Mouse (Mus musculus) hindbrain, postnatal 0 days (tissue): Measurements from ENCODE around the gene Batf2. TPM values are rescaled to one million over a fixed set of nuclear protein-coding genes. Genes with fewer than 3 reads are reported as not detected.

Experiments used
- ATAC-seq: fragments of 200-750 bp; cut with Nextera tagmentation; 2 replicates; pipeline ENCODE4 v1.8.0; 2017; ENCODE audit warnings: mild to moderate bottlenecking, moderate TSS enrichment, moderate library complexity
- DNase-seq: peaks from one replicate; pipeline ENCODE4 v3.0.0-alpha.2; 2015; ENCODE audit warnings: low spot score
- H3K27ac ChIP-seq: fragments of 300-500 bp; sonication (generic); 2 replicates; pipeline ENCODE4 v1.5.1; 2014; ENCODE audit warnings: mild to moderate bottlenecking
- H3K27me3 ChIP-seq: fragments of 300-500 bp; sonication (generic); 2 replicates; pipeline ENCODE4 v1.6.1; 2014; ENCODE audit warnings: low read length, mixed read lengths; ENCODE audit not compliant: insufficient read depth
- H3K36me3 ChIP-seq: fragments of 300-500 bp; sonication (generic); 2 replicates; pipeline ENCODE4 v1.6.1; 2014; ENCODE audit warnings: low read length, mixed read lengths; ENCODE audit not compliant: insufficient read depth
- H3K4me1 ChIP-seq: fragments of 300-500 bp; sonication (generic); 2 replicates; pipeline ENCODE4 v1.6.1; 2014; ENCODE audit warnings: antibody characterized with exemption, low read length, mixed read lengths; ENCODE audit not compliant: insufficient read depth
- H3K4me2 ChIP-seq: fragments of 300-500 bp; sonication (generic); 2 replicates; pipeline ENCODE4 v1.6.1; 2014; ENCODE audit warnings: low read depth, mild to moderate bottlenecking, low read length, moderate library complexity, mixed read lengths
- H3K4me3 ChIP-seq: fragments of 300-500 bp; sonication (generic); 2 replicates; pipeline ENCODE4 v1.5.1; 2014; ENCODE audit warnings: low read length
- H3K9ac ChIP-seq: fragments of 300-500 bp; sonication (generic); replicated peaks from 2 replicates; pipeline ENCODE4 v1.6.1; 2014; ENCODE audit warnings: mild to moderate bottlenecking, low read length, moderate library complexity, mixed read lengths
- H3K9me3 ChIP-seq: fragments of 300-500 bp; sonication (generic); 2 replicates; pipeline ENCODE4 v1.6.1; 2016; ENCODE audit warnings: low read length, mixed read lengths
- CTCF ChIP-seq: IDR thresholded peaks from 2 replicates; pipeline ENCODE4 v1.5.1; 2016; ENCODE audit warnings: antibody characterized with exemption, control low read depth, low read depth
- WGBS: fragments of 180-500 bp; shearing (Covaris S2); extraction: QIAGEN DNeasy Blood & Tissue Kit; methylation state at CpG from one replicate; pipeline ENCODE4 v1.1.7; 2014; 5-methylcytosine and 5-hydroxymethylcytosine counted together
- polyA plus RNA-seq: library from polyadenylated mRNA; unstranded; fragments of >200 nt; fragmentation: Nextera tagmentation; extraction: Ambion mirVana; gene quantifications from 2 replicates; pipeline ENCODE4 v1.2.1, GENCODE M21; 2015
- total RNA-seq: library from RNA; depleted of rRNA; stranded (reverse); fragments of >200 nt; gene quantifications from 2 replicates; pipeline ENCODE4 v1.2.3, GENCODE M21; 2014

Gene Batf2
- total and polyA plus RNA-seq, 2 experiments from 2014 or later, result 0.21 TPM; not detected in 1

DNA sequence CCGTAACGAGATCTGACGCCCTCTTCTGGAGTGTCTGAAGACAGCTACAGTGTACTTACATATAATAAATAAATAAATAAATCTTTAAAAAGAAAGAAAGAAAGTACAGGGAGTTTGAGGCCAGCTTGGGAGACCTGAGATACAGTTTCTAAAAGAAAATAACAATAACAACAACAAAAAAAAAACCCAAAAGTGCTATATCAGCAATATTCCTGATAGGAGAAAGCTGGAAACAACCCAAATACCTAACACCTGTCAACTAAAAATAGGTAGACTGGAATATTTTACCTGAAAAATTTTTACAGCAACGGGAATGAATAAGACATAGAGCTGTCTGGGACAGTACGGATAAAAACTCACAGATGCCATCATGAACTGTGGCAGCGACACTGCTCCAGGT is 38.0 kb downstream of the Batf2 start:
- WGBS, result 76% methylated on average over 6 of the region's 6 CpGs
- no peak overlapping the region for H3K9ac ChIP-seq
- H3K4me3 ChIP-seq, result no peak overlapping the region
- TF ChIP-seq CTCF, result no peak
- no peaks in the 10 kb centered on the region for H3K27me3 ChIP-seq
- ATAC-seq (no peak), DNase-seq (no peak)
- no peak overlapping the region for H3K4me2 ChIP-seq
- no peak overlapping the region for H3K27ac ChIP-seq
- H3K9me3 ChIP-seq, result no peaks in the 10 kb centered on the region
- H3K4me1 ChIP-seq, result no peaks in the 10 kb centered on the region
- no peaks in the 10 kb centered on the region for H3K36me3 ChIP-seq

DNA sequence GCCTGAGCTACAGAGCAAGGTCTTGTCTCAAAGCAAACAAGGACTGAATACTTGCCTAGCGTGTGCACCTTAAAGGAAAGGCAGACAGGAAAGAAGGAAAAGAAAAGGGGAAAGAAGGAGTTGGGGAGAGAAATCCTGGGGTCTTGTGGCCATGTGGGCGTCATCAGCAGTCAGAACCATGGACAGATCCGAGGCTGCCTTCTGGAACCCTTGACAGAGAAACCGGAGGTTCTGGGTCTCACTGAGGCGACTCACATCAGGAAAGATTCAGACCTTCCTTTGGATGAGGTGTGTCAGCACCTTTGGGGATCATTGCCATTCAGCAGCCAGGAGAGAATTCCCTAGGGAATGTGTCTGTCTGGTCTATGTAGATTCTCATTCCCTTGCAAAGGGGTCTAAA is 40.8 kb downstream of the Batf2 start:
- no peak for TF ChIP-seq CTCF
- Histone ChIP-seq H3K4me2 (no peak overlapping the region), H3K27ac (no peak overlapping the region), H3K4me1 (no peaks in the 10 kb centered on the region), H3K9me3 (no peaks in the 10 kb centered on the region), H3K27me3 (no peaks in the 10 kb centered on the region), H3K4me3 (no peak overlapping the region), H3K36me3 (no peaks in the 10 kb centered on the region), H3K9ac (no peak overlapping the region)
- 33% methylated on average over 5 of the region's 5 CpGs for WGBS
- DNase-seq, result no peak
- ATAC-seq, result no peak

DNA sequence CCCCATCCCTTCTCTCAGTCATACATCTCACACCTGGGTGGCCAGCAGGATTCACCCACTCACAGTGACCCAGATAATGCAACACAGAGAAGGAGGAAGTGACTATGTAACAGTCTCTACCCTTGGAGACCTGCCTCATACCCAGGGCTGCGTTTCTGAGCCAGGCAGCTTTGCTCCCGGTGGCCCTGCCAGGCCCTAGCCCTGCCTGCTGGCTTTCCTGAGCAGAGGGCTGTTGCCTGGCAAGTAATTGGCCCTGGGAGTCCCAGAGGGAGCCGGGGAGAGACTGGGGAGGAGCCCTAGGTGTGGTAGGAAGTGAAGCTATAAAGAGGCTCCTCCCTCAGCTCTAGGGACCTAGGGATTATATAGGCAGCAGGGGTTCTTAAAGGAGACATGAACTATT is 41.8 kb downstream of the Batf2 start:
- Histone ChIP-seq H3K4me3 (no peak overlapping the region), H3K4me1 (no peaks in the 10 kb centered on the region), H3K4me2 (no peak overlapping the region), H3K27ac (no peak overlapping the region), H3K27me3 (no peaks in the 10 kb centered on the region), H3K9ac (no peak overlapping the region), H3K9me3 (no peaks in the 10 kb centered on the region), H3K36me3 (no peaks in the 10 kb centered on the region)
- 28% methylated on average over 3 of the region's 3 CpGs for WGBS
- ATAC-seq, result no peak
- TF ChIP-seq CTCF, result no peak
- DNase-seq, result no peak

DNA sequence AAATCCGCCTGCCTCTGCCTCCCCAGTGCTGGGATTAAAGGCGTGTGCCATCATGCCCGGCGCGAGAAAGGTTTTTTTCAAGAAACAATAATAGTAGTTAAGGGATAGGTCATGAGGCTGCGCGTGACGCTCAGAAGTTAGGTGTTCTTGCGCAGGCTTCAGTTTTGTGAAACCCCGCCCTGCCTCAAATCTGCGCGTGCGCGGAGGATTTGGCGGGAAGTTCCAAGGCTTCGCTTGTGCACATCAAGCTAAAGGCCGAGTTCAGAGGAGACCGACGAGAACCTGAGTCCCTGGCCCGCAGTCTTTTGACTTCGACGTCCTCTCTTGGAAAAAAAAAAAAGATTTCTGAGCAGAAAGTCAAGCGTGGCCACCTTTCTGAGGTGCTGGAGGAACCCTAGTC is 43.3 kb downstream of the Batf2 start, which contains the start of gene Majin:
Gene Majin, plus strand, starts transcription at position 258 of the 400 bp plus-strand sequence.
- DNase-seq (no peak), ATAC-seq (no peak)
- Histone ChIP-seq H3K27ac (no peak within 1 kb of the TSS), H3K27me3 (no peaks in the 10 kb centered on the region), H3K4me3 (no peak within 1 kb of the TSS), H3K9me3 (no peaks in the 10 kb centered on the region), H3K36me3 (no peaks in the 10 kb centered on the region), H3K9ac (no peak within 1 kb of the TSS), H3K4me1 (no peaks in the 10 kb centered on the region), H3K4me2 (no peak within 1 kb of the TSS)
- no peak for TF ChIP-seq CTCF
- 89% methylated on average over 23 of the region's 23 CpGs for WGBS

DNA sequence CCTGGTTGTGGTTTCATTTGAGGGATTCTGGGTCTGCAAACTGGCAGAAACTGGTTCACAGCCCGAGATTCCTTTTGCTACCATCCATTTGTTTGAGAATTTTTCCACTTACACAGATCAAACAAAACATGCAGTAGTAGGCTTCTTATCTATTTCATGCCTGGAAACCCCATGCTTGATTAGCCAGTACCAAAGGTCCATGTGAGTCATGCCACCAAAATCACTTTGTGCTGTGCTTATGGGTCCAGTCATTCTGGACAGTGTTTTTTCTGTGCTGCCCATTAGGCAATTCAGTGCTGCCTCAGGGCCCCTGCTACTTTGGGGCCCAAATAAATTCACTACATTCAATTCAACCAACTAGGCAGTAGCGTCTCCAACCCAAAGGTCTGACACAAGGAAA is 63.5 kb downstream of the Batf2 start:
- H3K9me3 ChIP-seq, result no peaks in the 10 kb centered on the region
- no peak overlapping the region for H3K4me3 ChIP-seq
- ATAC-seq (no peak), DNase-seq (no peak)
- no peak for TF ChIP-seq CTCF
- no peak overlapping the region for H3K27ac ChIP-seq
- no peaks in the 10 kb centered on the region for H3K36me3 ChIP-seq
- no peaks in the 10 kb centered on the region for H3K4me1 ChIP-seq
- no peaks in the 10 kb centered on the region for H3K27me3 ChIP-seq
- WGBS, result 79% methylated on average over 2 of the region's 2 CpGs
- H3K4me2 ChIP-seq, result no peak overlapping the region
- no peak overlapping the region for H3K9ac ChIP-seq

DNA sequence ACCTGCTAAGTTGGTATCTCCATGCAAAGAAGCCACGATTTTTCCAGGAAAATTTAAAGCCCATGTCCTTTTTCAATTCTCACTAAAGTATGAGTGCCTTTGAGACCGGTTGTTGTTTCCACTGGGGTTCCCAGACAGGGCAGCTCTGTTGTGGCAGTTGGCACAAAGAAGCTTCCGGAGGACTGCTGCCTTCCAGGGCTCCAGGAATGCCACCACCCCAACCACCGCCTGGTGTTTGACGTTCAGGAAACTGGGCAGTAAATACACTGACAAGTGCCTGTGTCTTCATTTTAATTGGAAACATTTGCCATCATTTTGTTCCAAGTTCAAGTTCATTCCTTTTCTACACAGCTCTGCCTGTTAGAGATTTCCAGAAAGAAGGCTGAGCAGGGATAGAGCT is 65.9 kb downstream of the Batf2 start:
- no peak overlapping the region for H3K4me2 ChIP-seq
- ATAC-seq, result no peak
- no peak overlapping the region for H3K4me3 ChIP-seq
- no peaks in the 10 kb centered on the region for H3K36me3 ChIP-seq
- no peak for TF ChIP-seq CTCF
- no peaks in the 10 kb centered on the region for H3K4me1 ChIP-seq
- no peak overlapping the region for H3K27ac ChIP-seq
- H3K27me3 ChIP-seq, result no peaks in the 10 kb centered on the region
- H3K9ac ChIP-seq, result no peak overlapping the region
- DNase-seq, result no peak
- no peaks in the 10 kb centered on the region for H3K9me3 ChIP-seq
- whole genome bisulfite sequencing, result 70% methylated on average over 5 of the region's 5 CpGs

DNA sequence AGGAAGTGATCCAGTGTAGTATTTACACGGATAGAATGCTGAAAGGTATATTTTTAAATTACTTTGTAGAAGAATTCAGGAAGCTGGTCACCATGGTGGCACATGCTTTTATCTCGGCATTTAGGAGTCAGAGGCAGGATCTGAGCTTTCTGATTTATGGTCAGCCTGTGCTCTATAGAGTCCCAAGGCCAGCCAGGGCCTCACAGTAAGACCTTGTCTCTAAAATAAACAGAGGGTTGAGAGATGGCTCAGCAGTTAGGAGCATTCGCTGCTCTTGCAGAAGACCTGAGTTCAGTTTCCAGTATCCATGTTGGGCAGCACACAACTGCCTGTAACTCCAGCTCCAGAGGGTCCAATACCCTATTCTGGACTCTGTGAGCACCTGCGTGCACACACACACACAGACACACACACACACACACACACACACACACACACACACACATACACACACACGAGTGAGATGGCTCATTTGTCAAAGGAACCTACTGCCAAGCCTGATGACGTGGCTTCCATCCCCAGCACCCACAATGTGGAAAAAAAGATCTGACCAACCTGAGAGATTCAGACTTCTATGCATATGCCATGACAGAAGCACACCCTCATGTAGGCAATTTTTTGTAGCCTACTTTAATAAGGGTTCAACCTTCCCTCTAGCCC is 75.4 kb downstream of the Batf2 start:
- 83% methylated on average over 6 of the region's 6 CpGs for WGBS
- no peak overlapping the region for H3K9ac ChIP-seq
- ATAC-seq (no peak), DNase-seq (no peak)
- TF ChIP-seq CTCF, result no peak
- no peaks in the 10 kb centered on the region for H3K4me1 ChIP-seq
- H3K9me3 ChIP-seq, result no peaks in the 10 kb centered on the region
- H3K4me2 ChIP-seq, result no peak overlapping the region
- no peak overlapping the region for H3K4me3 ChIP-seq
- H3K27me3 ChIP-seq, result no peaks in the 10 kb centered on the region
- no peak overlapping the region for H3K27ac ChIP-seq
- H3K36me3 ChIP-seq, result no peaks in the 10 kb centered on the region
